Mouse (Mus musculus): Measurements from ENCODE around the gene Prpf19. TPM values are rescaled to one million over a fixed set of nuclear protein-coding genes. Genes with fewer than 3 reads are reported as not detected.

Prpf19 gene
- total RNA-seq (2021), result 100 to 1,000 TPM; 218 to 273 TPM

- intact Hi-C loops (cut with DNase I), result no loop called here
- DNase-seq, result peak; percentile 96
These were observed at the start of gene Prpf19 for GRCm38 (mm10) chr19:10895016-10895528. Prpf19 (plus strand) TSS chr19:10895231.

GRCm38 (mm10) chr19:10845454-10845853 is 49.6 kb upstream of the Prpf19 start:
- intact Hi-C loops (cut with DNase I), result no loop called here
- no peak for DNase-seq

- intact Hi-C loops (cut with DNase I), result no loop called here
- DNase-seq, result no peak
These were observed 48.9 kb upstream of the Prpf19 start for GRCm38 (mm10) chr19:10846150-10846549.

- intact Hi-C loops (cut with DNase I), result no loop called here
- DNase-seq, result peak; percentile 26 to 50
These were observed 47.5 kb upstream of the Prpf19 start for GRCm38 (mm10) chr19:10847311-10848087.

GRCm38 (mm10) chr19:10855422-10855821 is 39.6 kb upstream of the Prpf19 start:
- DNase-seq, result no peak
- intact Hi-C loops (cut with DNase I), result no loop called here

- DNase-seq, result no peak
These were observed 38.5 kb upstream of the Prpf19 start for GRCm38 (mm10) chr19:10856520-10856919.

GRCm38 (mm10) chr19:10860072-10860497 is 34.9 kb upstream of the Prpf19 start:
- intact Hi-C loops (cut with DNase I), result no loop called here
- DNase-seq, result no peak

More at GRCm38 (mm10) chr19:10856520-10856919, 38.5 kb upstream of the Prpf19 start:
- intact Hi-C loops (cut with DNase I), result no loop called here

- DNase-seq, result no peak
- intact Hi-C loops (cut with DNase I), result no loop called here
These were observed 28.7 kb upstream of the Prpf19 start for GRCm38 (mm10) chr19:10866351-10866750.

GRCm38 (mm10) chr19:10867946-10868622 is 26.9 kb upstream of the Prpf19 start:
- DNase-seq, result no peak
- intact Hi-C loops (cut with DNase I), result no loop called here

GRCm38 (mm10) chr19:10868623-10869141 is 26.3 kb upstream of the Prpf19 start:
- no peak for DNase-seq
- intact Hi-C loops (cut with DNase I), result no loop called here

- DNase-seq, result peak; percentile 77 to 80
- intact Hi-C loops (cut with DNase I), result no loop called here
These were observed 25.7 kb upstream of the Prpf19 start for GRCm38 (mm10) chr19:10869241-10869885.

- DNase-seq, result no peak
- intact Hi-C loops (cut with DNase I), result no loop called here
These were observed 25.0 kb upstream of the Prpf19 start, which contains the start of gene Tmem132a for GRCm38 (mm10) chr19:10869886-10870527. Tmem132a (minus strand) TSS chr19:10869940.

GRCm38 (mm10) chr19:10870676-10871075 is 24.4 kb upstream of the Prpf19 start:
- DNase-seq, result no peak
- intact Hi-C loops (cut with DNase I), result no loop called here

- intact Hi-C loops (cut with DNase I), result no loop called here
- DNase-seq, result no peak
These were observed 23.6 kb upstream of the Prpf19 start for GRCm38 (mm10) chr19:10871328-10871961.

GRCm38 (mm10) chr19:10878201-10878837 is 16.7 kb upstream of the Prpf19 start:
- intact Hi-C loops (cut with DNase I), result no loop called here
- DNase-seq, result no peak

GRCm38 (mm10) chr19:10880085-10880974 is 14.7 kb upstream of the Prpf19 start:
- DNase-seq, result peak; percentile 56 to 59
- intact Hi-C loops (cut with DNase I), result loop anchor here (2.0 kb wide), 1 partner anchor 166 kb away; no protein-coding TSS in a partner anchor

- intact Hi-C loops (cut with DNase I), result loop anchor here (2.0 kb wide), 1 partner anchor 166 kb away; no protein-coding TSS in a partner anchor
- DNase-seq, result no peak
These were observed 14.0 kb upstream of the Prpf19 start for GRCm38 (mm10) chr19:10880975-10881425.
